Mouse (Mus musculus) spleen, adult 18-20 months (tissue): ENCODE measurements around the gene Stac3.

Source experiments
- DNase-seq, 2 experiments: peaks; one replicate each; pipeline ENCODE4 v3.0.0; 2022; ENCODE audit warnings: mixed read lengths in 2 of 2

Stac3 gene

GRCm38 (mm10) chr10:127500894-127501893 is at the start of gene Stac3:
TSS of gene Stac3 (plus strand) at chr10:127501686.
- no peak for DNase-seq

- DNase-seq: no peak
Measured at GRCm38 (mm10) chr10:127453701-127454100, 47.8 kb upstream of the Stac3 start.

GRCm38 (mm10) chr10:127462411-127463096 is 38.9 kb upstream of the Stac3 start:
- DNase-seq: no peak

- no peak for DNase-seq
Measured at GRCm38 (mm10) chr10:127471281-127471988, 30.1 kb upstream of the Stac3 start.

GRCm38 (mm10) chr10:127472722-127473121 is 28.8 kb upstream of the Stac3 start:
- no peak for DNase-seq

GRCm38 (mm10) chr10:127475175-127475574 is 26.3 kb upstream of the Stac3 start:
- DNase-seq: no peak

- DNase-seq: no peak
Measured at GRCm38 (mm10) chr10:127476541-127476940, 24.9 kb upstream of the Stac3 start.

- DNase-seq: no peak
Measured at GRCm38 (mm10) chr10:127477301-127477700, 24.2 kb upstream of the Stac3 start.

GRCm38 (mm10) chr10:127479131-127479530 is 22.4 kb upstream of the Stac3 start:
- no peak for DNase-seq

GRCm38 (mm10) chr10:127480833-127481813 is 20.4 kb upstream of the Stac3 start:
- DNase-seq: peak in 1 of 2 experiments; percentile 18

- no peak for DNase-seq
Measured at GRCm38 (mm10) chr10:127485235-127485634, 16.3 kb upstream of the Stac3 start.

GRCm38 (mm10) chr10:127488856-127489255 is 12.6 kb upstream of the Stac3 start:
- DNase-seq: no peak

- DNase-seq: no peak
Measured at GRCm38 (mm10) chr10:127490160-127491127, 11.0 kb upstream of the Stac3 start.

- DNase-seq: no peak
Measured at GRCm38 (mm10) chr10:127491128-127491512, 10.4 kb upstream of the Stac3 start.

- no peak for DNase-seq
Measured at GRCm38 (mm10) chr10:127492118-127492517, 9.4 kb upstream of the Stac3 start.

GRCm38 (mm10) chr10:127496156-127496555 is 5.3 kb upstream of the Stac3 start:
- DNase-seq: no peak

GRCm38 (mm10) chr10:127499516-127499915 is 2.0 kb upstream of the Stac3 start:
- DNase-seq: no peak

- DNase-seq: no peak
Measured at GRCm38 (mm10) chr10:127500042-127500441, 1.4 kb upstream of the Stac3 start.

GRCm38 (mm10) chr10:127508239-127508638 is 6.8 kb downstream of the Stac3 start:
- DNase-seq: peak; percentile 61 to 76

GRCm38 (mm10) chr10:127509051-127509836 is 7.8 kb downstream of the Stac3 start:
- peak; percentile 67 to 86 for DNase-seq
